ENCODE assay signal across 22 mouse cellular contexts in the genomic region with DNA sequence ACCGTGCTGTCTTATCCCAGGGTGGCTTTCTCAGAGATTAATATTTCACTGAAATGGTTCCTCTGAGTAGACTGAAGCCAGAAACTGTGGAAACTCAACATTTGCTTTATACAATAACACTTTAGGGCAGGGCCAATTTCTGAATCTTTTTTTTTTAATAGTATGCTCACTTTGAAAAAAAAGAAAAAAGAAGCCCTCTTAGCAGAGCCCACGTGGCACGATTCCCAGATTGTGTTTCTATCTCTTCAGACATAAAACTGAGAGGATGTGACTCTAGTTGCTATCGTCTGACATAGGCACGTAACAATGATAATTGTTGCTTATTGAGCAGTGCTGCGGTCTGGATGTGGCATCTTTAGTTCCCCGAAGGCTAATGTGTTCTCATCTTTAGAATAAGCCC. TPM values are rescaled to one million over a fixed set of nuclear protein-coding genes. Genes with fewer than 3 reads are reported as not detected.
DNase-seq lines count a peak whose midpoint lies in the region; ATAC-seq and TF ChIP-seq lines count a peak whose summit lies in the region.
"Had no signal": no experiment of that assay in that cellular context is flagged by ENCODE, and none has a peak within 500 bp of the region (broad histone marks: within the 10 kb centered on the region; RNA-seq: fewer than 3 reads in every experiment).

No protein-coding gene starts in this region.

- 45% methylated on average over 7 of the region's 7 CpGs for WGBS in embryonic facial prominence, embryonic 13.5 days
- 87% methylated on average over 7 of the region's 7 CpGs for WGBS in embryonic facial prominence, embryonic 10.5 days
- WGBS in lung, embryonic 14.5 days: 47% methylated on average over 7 of the region's 7 CpGs
- 52% methylated on average over 7 of the region's 7 CpGs for WGBS in lung, adult 2 months

- peak overlapping the region; percentile 48 for H3K27ac ChIP-seq in embryonic facial prominence, embryonic 13.5 days
- no peak overlapping the region for H3K27ac ChIP-seq in embryonic facial prominence, embryonic 10.5 days (replicated peaks)
- no peak overlapping the region for H3K27ac ChIP-seq in lung, embryonic 14.5 days (ENCODE audit: low read depth)
- H3K27ac ChIP-seq: forebrain, embryonic 10.5 days; gastrocnemius, adult 2 months; hindbrain, embryonic 12.5 days; hindbrain, embryonic 15.5 days had no signal

- H3K9ac ChIP-seq in embryonic facial prominence, embryonic 13.5 days: no peak overlapping the region
- H3K9ac ChIP-seq in lung, embryonic 14.5 days: no peak overlapping the region
- H3K9ac ChIP-seq: embryonic facial prominence, embryonic 12.5 days; hindbrain, embryonic 12.5 days; hindbrain, embryonic 15.5 days had no signal

- TF ChIP-seq CTCF in lung, embryonic 14.5 days (IDR thresholded peaks at IDR 0.05; ENCODE audit: low read depth): no peak
- TF ChIP-seq CTCF in lung, adult 2 months (IDR thresholded peaks at IDR 0.05; ENCODE audit: insufficient read depth, low read length): no peak

- H3K27me3 ChIP-seq in embryonic facial prominence, embryonic 13.5 days: no peaks in the 10 kb centered on the region
- H3K27me3 ChIP-seq in embryonic facial prominence, embryonic 10.5 days (replicated peaks; ENCODE audit: low read depth, poor library complexity, severe bottlenecking): no peaks in the 10 kb centered on the region
- H3K27me3 ChIP-seq in lung, embryonic 14.5 days (ENCODE audit: insufficient read depth, low read length): no peaks in the 10 kb centered on the region
- H3K27me3 ChIP-seq: embryonic facial prominence, embryonic 12.5 days; hindbrain, embryonic 12.5 days; hindbrain, embryonic 15.5 days; Patski had no signal

- 0 out of 2 replicates have a peak, but pooled peaks cover 4% of the 10 kb centered on the region for H3K36me3 ChIP-seq in embryonic facial prominence, embryonic 13.5 days
- no peaks in the 10 kb centered on the region for H3K36me3 ChIP-seq in embryonic facial prominence, embryonic 10.5 days (replicated peaks)
- H3K36me3 ChIP-seq in lung, embryonic 14.5 days (ENCODE audit: insufficient read depth): peaks cover 4% of the 10 kb centered on the region; the same call in 1 of the 2 replicates
- H3K36me3 ChIP-seq: embryonic facial prominence, embryonic 12.5 days; forebrain, embryonic 10.5 days; hindbrain, embryonic 12.5 days; hindbrain, embryonic 15.5 days had no signal

- no peaks in the 10 kb centered on the region for H3K9me3 ChIP-seq in embryonic facial prominence, embryonic 13.5 days
- H3K9me3 ChIP-seq in embryonic facial prominence, embryonic 10.5 days: no peaks in the 10 kb centered on the region
- H3K9me3 ChIP-seq in lung, embryonic 14.5 days (ENCODE audit: low read depth, low read length): no peaks in the 10 kb centered on the region
- H3K9me3 ChIP-seq: embryonic facial prominence, embryonic 12.5 days; forebrain, embryonic 10.5 days; hindbrain, embryonic 12.5 days; hindbrain, embryonic 15.5 days had no signal

- peaks cover 52% of the 10 kb centered on the region for H3K4me1 ChIP-seq in embryonic facial prominence, embryonic 13.5 days
- peaks cover 4% of the 10 kb centered on the region; the same call in 1 of the 2 replicates for H3K4me1 ChIP-seq in embryonic facial prominence, embryonic 10.5 days
- H3K4me1 ChIP-seq in lung, embryonic 14.5 days (ENCODE audit: insufficient read depth): no peaks in the 10 kb centered on the region
- H3K4me1 ChIP-seq in lung, adult 2 months (ENCODE audit: control insufficient read depth, insufficient read depth, low read length): peaks cover 3% of the 10 kb centered on the region; the same call in 1 of the 2 replicates
- H3K4me1 ChIP-seq: forebrain, embryonic 10.5 days; hindbrain, embryonic 12.5 days; hindbrain, embryonic 15.5 days had no signal

- H3K4me3 ChIP-seq in embryonic facial prominence, embryonic 13.5 days: no peak overlapping the region
- H3K4me3 ChIP-seq in embryonic facial prominence, embryonic 10.5 days: no peak overlapping the region
- H3K4me3 ChIP-seq in lung, embryonic 14.5 days (ENCODE audit: low read depth, low read length): no peak overlapping the region
- no peak overlapping the region for H3K4me3 ChIP-seq in lung, adult 2 months (replicated peaks; ENCODE audit: extremely low read depth, low read depth, low read length)
- H3K4me3 ChIP-seq: embryonic facial prominence, embryonic 12.5 days; forebrain, embryonic 10.5 days; gastrocnemius, adult 2 months; hindbrain, embryonic 12.5 days; hindbrain, embryonic 15.5 days had no signal

- no peak for TF ChIP-seq POLR2A in lung, adult 2 months (IDR thresholded peaks at IDR 0.05; ENCODE audit: borderline replicate concordance, extremely low read depth, low read depth, low read length)

- no peak for ATAC-seq in embryonic facial prominence, embryonic 13.5 days (ENCODE audit: insufficient number of reproducible peaks, insufficient read depth, low FRiP score, low TSS enrichment, low read depth)
- no peak for ATAC-seq in lung, embryonic 14.5 days (ENCODE audit: insufficient read depth)
- ATAC-seq: forebrain, embryonic 16.5 days; Patski had no signal

- DNase-seq in embryonic facial prominence, embryonic 10.5 days (ENCODE audit: low spot score): no peak
- peak; percentile 78 for DNase-seq in lung, embryonic 14.5 days
- DNase-seq in lung, postnatal 25 days (ENCODE audit: low spot score): no peak
- DNase-seq in lung, postnatal 10 days: peak; percentile 36
- DNase-seq in lung, adult 2 months: no peak
- DNase-seq in right cerebral cortex, postnatal 14 days: no peak
- DNase-seq: adrenal gland, postnatal 10 days; adrenal gland, postnatal 36 days; cerebellum, adult 18-20 months; cerebellum, adult 9-10 months; cerebellum, postnatal 14 days; gastrocnemius, adult 2 months; gastrocnemius, postnatal 14 days; heart, adult 11 months had no signal

- H3K4me2 ChIP-seq in embryonic facial prominence, embryonic 13.5 days: no peak overlapping the region
- H3K4me2 ChIP-seq in lung, embryonic 14.5 days: no peak overlapping the region
- H3K4me2 ChIP-seq: embryonic facial prominence, embryonic 12.5 days; heart, embryonic 11.5 days; hindbrain, embryonic 12.5 days; hindbrain, embryonic 15.5 days had no signal

RNA-seq across cellular contexts. Expression of a gene that starts 19.1 kb away (rescaled TPM):
- 19.3 and 22.1 TPM in 2 replicates for polyA plus RNA-seq in embryonic facial prominence, embryonic 13.5 days (2015; fragmentation: Nextera tagmentation; extraction: Ambion mirVana)
- 7.0 and 9.1 TPM in 2 replicates for polyA plus RNA-seq in embryonic facial prominence, embryonic 10.5 days (2016; fragmentation: Nextera tagmentation; extraction: Ambion mirVana)
- polyA plus RNA-seq in lung, embryonic 14.5 days (2014; fragmentation: Nextera tagmentation; extraction: Ambion mirVana): 46.5 and 53.7 TPM in 2 replicates
- 8.6 and 15.3 TPM in 2 replicates for polyA plus RNA-seq in lung, adult 2 months (2012; rRNA removed)

Comparison
In these comparisons a context has a peak if more than half of its experiments do, and no peak if none do; other contexts are left out.
1. DNase-seq: peak in lung, embryonic 14.5 days (single experiment) and lung, postnatal 10 days (single experiment); none in embryonic facial prominence, embryonic 10.5 days (single experiment), lung, postnatal 25 days (single experiment), lung, adult 2 months (single experiment) and right cerebral cortex, postnatal 14 days (single experiment).